Mouse (Mus musculus) layer of hippocampus, postnatal 14 days (tissue): ENCODE results near the gene Kitl. TPM values are rescaled to one million over a fixed set of nuclear protein-coding genes. Genes with fewer than 3 reads are reported as not detected.

ENCODE experiments used
- DNase-seq, 2 experiments: peaks; one replicate each; pipeline ENCODE4 v3.0.0; 2021 to 2022; ENCODE audit warnings: low spot score in 2 of 2, mixed read lengths in 1 of 2
- total RNA-seq, 2 experiments: library from RNA; stranded (reverse); gene quantifications; 2 replicates each; pipeline ENCODE4 v1.2.3; 2021

The Kitl gene
- total RNA-seq, 2 experiments from 2014 or later: 29.1 to 49.0 TPM

DNA sequence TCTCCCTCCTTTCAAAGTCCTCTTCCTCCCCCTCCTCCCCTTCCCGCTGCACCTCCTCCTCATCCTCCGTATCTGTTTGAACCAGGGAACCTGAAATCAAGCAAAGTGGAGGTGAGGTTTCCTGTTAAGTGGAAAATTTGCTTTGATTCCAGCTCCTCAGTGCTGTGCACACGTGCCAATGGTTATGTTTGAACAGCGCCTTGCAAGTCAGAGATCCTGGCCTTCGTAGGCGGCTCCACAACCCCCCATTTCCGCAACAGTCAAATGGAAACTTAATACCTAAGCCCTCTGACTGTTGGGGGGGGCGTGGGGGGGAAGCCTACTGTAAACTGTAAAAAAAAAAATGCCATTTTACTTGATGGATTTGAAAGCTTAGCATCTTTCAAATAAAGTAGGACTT, 10.2 kb downstream of the Kitl start:
- DNase-seq: no peak

DNA sequence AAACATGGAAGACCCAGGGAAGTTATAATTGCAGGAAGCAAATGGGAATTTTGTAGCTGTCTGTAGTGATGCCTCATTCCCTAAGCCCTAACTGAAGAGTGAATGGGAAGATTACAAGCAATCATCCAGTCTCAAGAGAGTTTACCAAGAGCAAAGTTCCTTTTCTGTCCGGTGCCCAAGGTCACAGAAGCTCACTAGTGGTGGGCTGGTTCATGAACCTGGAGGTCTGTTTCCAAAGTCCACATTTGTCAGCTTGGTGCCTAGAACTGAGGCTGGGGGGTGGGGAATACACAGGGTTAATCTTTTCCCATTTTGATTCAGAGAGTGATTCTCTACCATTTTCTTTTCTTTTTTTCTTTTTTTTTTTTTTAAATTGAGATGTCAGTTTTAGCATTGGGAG, 11.3 kb downstream of the Kitl start:
- DNase-seq: no peak

GRCm38 (mm10) chr10:100030385-100030784, 15.0 kb downstream of the Kitl start:
- no peak for DNase-seq

GRCm38 (mm10) chr10:100030980-100031516, 15.6 kb downstream of the Kitl start:
- DNase-seq: no peak

DNA sequence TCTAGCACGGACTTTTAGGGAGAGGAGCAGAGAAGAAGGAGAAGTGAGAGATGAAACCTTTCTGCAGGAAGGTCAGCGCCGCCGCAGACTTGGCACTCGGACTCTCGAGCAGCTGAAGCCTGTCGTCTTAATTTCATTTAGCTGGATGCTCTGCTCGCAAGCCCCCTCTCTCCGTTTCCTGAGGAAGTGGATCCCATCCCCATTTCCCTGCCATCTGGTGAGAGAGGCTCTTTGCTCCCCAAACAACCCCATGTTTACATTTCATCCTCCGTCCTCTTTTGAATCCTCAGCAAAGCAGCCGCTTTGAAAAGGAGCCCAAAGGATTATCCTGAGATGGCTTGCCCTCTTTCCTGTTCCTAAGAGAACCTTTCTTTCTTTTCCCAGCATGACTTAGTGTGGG, 16.2 kb downstream of the Kitl start:
- DNase-seq: no peak

DNA sequence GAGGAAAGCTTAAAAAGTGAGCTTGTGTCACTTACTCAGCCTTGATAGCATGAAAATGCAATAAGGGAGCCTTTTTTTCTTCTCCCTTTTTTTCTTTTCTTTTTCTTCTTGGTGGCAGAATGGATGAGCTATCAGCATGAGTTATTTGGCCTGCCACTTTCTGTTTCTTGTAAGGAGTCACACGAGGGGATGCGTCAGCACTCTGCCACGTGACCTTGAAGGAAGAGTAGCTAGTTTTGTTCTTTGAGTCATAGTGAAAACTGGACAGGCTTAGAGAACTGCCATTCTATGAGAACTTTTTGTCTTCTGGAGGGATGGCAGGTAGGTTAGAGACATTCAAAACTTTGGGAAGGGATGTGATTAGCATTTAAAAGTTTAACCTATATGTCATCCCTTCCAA, 17.1 kb downstream of the Kitl start:
- DNase-seq: no peak

GRCm38 (mm10) chr10:100036021-100036420, 20.6 kb downstream of the Kitl start:
- DNase-seq: no peak

DNA sequence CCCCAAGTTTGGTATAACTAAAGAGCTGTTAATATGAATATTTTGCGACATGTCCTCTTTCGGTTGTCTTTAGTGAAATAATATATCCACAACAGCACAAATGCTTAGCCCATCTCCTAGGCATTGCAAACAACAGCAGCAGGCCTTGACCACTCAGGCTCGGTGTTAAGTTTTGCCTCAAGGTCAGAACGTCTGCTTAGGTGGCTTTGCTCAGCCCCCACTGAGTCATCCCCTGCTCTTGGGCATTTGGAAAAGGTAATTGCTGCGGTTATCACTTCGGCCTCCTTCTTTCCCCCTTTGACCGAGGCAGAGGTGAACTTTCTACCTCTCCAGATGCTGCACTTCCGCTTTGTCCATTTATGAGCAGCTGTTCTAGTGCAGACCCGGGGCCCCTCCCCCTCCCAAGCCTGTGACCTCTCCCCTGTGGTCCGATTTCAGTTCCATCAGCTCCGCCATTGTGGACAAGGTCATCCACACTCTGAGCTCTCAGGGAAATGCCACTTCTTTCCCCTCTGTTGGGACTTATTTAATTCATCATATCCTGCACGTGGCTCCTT, 23.0 kb downstream of the Kitl start:
- no peak for DNase-seq

- no peak for DNase-seq
Observed at GRCm38 (mm10) chr10:100038994-100039393, 23.6 kb downstream of the Kitl start.

DNA sequence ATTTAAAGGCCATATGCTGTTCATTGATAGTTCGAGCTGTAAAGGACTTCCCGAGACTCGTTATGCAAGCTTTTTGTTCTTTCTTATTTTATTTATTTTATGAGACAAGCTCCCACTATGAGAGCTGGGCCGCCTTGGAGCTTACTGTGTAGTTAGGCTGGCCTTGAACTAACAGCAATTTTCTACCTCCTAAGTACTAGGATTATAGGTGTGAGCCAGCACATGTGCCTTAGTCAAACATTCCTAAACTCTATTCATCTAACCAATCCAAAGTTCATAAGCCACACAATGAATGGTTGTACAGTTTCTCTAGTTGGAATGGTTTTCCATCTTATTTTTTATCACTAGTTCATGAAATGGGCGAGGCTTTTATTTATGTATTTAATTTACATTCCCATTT, 28.3 kb downstream of the Kitl start:
- no peak for DNase-seq

- DNase-seq: no peak
Observed at GRCm38 (mm10) chr10:100044153-100044552, 28.7 kb downstream of the Kitl start.

DNA sequence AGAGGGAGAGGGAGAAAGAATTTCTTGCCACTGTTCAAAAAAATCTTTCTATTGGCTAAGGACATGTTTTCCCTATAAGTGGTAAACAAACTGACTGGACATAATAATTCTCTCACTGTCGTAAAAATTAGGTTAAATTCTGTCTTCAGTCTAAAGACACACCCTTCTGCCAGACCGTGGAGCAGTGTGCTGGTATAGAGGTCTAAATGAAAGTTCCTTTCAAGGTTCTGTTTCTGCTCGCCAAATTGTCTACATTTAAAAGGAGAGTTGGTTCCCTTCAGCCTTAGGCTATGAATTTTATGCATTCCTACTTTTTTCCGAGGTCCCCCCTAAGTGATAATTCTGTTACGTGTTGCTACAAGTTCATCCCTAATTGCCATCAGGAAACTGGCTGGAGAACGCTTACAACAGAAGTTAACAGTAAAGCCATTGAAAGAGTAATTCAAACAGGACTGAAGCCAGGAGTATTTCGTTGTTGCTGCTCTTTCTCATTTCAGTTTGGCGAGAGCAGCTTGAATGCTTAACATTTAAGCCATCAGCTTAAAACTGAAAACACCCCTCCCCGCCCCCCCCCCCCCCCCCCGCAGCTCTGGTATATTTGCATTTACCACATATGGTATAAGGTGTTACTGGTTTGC, 35.8 kb downstream of the Kitl start:
- DNase-seq: no peak

DNA sequence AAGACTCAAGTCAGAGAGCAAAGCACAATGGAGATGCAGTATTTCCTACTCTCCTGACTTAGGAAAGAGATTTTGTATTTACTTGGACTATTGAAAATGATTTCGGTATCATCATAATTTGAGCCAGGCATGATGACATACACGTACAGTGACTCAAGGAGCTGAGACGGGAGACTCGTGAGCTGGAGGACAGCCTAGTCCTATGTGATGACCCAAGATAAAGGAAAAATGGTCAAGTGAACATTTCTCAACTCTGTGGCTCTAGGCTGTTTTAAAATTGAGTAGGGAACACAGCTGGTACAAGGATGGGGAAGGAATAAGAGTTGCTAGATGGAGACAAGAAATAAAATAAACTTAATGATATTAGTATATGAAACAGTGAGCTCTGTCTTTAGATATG, 37.0 kb downstream of the Kitl start:
- no peak for DNase-seq

DNA sequence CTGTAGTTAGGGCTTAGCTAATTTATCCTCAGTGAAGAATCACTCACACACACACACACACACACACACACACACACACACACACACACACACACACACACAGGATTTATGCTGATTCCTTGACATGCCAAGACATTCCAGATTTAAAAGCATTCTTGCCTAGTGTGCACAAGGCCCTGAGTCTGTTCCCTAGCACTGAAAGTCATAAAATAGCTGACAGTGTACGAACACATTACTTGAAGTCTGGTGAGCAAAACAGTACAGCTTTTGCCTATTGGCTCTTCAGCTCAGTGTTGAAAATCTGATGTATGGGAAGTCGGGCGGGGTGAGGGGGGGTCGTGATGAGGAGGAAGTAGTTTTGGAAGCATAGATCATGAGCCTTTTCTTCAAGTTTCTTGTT, 37.5 kb downstream of the Kitl start:
- DNase-seq: no peak

DNA sequence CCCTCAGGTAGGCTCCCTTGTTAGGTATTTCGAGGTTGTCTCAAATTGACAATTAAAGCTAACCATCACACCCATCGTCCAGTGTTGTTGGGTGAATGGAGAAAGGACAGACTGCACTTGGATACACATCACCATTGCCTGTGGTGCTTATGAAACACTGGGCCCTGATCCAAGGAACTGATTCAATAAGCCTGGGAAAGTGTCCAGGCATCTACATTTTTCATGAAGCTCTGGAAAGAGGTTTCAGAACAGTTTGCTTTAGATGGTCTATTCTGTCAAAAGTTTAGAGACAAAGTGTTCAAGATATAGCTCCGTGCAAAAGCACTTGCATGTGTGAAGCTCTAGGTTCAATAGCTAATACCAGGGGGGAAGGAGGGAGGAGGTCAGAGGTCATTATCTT, 38.6 kb downstream of the Kitl start:
- DNase-seq: peak in 1 of 2 experiments; percentile 67

GRCm38 (mm10) chr10:100055082-100055481, 39.7 kb downstream of the Kitl start:
- DNase-seq: no peak

GRCm38 (mm10) chr10:100057106-100057623, 41.7 kb downstream of the Kitl start:
- DNase-seq: no peak

GRCm38 (mm10) chr10:100059356-100059755, 43.9 kb downstream of the Kitl start:
- DNase-seq: no peak

GRCm38 (mm10) chr10:100065529-100066301, 50.3 kb downstream of the Kitl start:
- DNase-seq: no peak

GRCm38 (mm10) chr10:100066374-100066773, 50.9 kb downstream of the Kitl start:
- no peak for DNase-seq

DNA sequence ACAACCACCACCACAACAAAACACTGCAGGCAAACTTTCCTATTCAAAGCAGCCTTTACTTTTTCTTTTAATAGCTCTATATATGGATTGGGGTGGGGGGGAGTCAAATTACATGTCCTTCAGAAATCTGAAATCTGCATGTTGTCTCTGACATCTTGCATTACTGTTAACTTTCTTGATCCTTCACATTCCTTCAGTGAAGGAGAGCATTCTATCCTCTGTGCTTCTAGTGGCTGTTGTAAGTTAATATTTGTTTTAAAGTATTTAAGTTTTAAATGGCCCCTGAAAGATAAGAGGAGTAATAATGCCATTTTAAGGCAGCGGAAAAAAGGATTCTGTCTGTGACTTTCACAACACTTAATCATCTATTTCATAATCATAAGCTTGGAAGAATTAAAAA, 57.2 kb downstream of the Kitl start:
- DNase-seq: no peak

DNA sequence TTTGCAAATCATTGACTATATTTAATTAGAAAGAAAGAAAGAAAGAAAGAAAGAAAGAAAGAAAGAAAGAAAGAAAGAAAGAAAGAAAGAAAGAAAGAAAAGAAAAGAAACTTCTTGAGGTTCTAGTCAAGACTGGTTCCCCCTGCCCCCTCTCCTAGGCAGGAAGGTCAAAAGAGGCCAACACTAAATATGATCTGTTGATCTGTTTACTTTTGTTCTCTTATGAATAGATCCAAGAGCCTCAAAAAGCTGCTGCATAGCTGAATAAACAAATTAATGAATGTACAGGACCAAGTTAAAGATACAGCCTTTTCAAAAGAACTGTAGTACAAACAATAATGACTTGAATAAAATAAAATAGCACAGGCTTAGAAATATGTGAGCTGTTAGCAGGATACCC, 57.7 kb downstream of the Kitl start:
- DNase-seq: no peak
